Mouse (Mus musculus) MEL (cell line): ENCODE measurements around the gene Ang4. TPM values are rescaled to one million over a fixed set of nuclear protein-coding genes. Genes with fewer than 3 reads are reported as not detected.
A peak's percentile ranks its signal among the peaks of the same experiment; 100 is the strongest.
"Not testable (repeated sequence)": the region's sequence is repeated elsewhere in the genome, so short reads cannot be mapped to it uniquely, and the experiment has no call there.

Experiments used
- DNase-seq: peaks from one replicate; pipeline ENCODE4 v3.0.0; 2011; ENCODE audit warnings: low read depth, low spot score
- H3K27ac ChIP-seq: 2 replicates; pipeline ENCODE4 v1.5.1; 2012; ENCODE audit warnings: low read depth, mild to moderate bottlenecking, control low read depth, low read length, moderate library complexity; ENCODE audit not compliant: control insufficient read depth
- H3K27me3 ChIP-seq, 2 experiments: fragments of 150-350 bp in 1 of 2; sonication (generic) in 1 of 2; 2 replicates each; pipeline ENCODE4 v1.6.1; 2012; ENCODE audit warnings: low read length in 2 of 2, mild to moderate bottlenecking in 2 of 2, improper control_type of control experiment in 1 of 2, moderate library complexity in 1 of 2; ENCODE audit not compliant: insufficient read depth in 2 of 2, control insufficient read depth in 1 of 2
- H3K36me3 ChIP-seq, 2 experiments: 2 replicates each; pipeline ENCODE4 v1.6.1; 2012 to 2014; ENCODE audit warnings: low read length in 2 of 2, improper control_type of control experiment in 1 of 2, inconsistent platforms in 1 of 2, mild to moderate bottlenecking in 1 of 2; ENCODE audit not compliant: insufficient read depth in 2 of 2, control insufficient read depth in 1 of 2
- H3K4me1 ChIP-seq, 2 experiments: fragments of 150-350 bp in 1 of 2; sonication (generic) in 1 of 2; 2 replicates each; pipeline ENCODE4 v1.6.1; 2012; ENCODE audit warnings: low read length in 2 of 2, improper control_type of control experiment in 1 of 2, mild to moderate bottlenecking in 1 of 2; ENCODE audit not compliant: insufficient read depth in 2 of 2, control insufficient read depth in 1 of 2
- H3K4me3 ChIP-seq, 2 experiments: fragments of 150-350 bp in 1 of 2; sonication (generic) in 1 of 2; 2 replicates each; pipeline ENCODE4 v1.5.1; 2012; ENCODE audit warnings: low read depth in 2 of 2, low read length in 2 of 2, mild to moderate bottlenecking in 2 of 2, moderate library complexity in 2 of 2, control low read depth in 1 of 2, improper control_type of control experiment in 1 of 2; ENCODE audit not compliant: control insufficient read depth in 1 of 2, insufficient read depth in 1 of 2
- H3K79me2 ChIP-seq: 2 replicates; pipeline ENCODE4 v1.6.1; 2012; ENCODE audit warnings: mild to moderate bottlenecking, low read length, moderate library complexity; ENCODE audit not compliant: control insufficient read depth, poor library complexity, insufficient read depth
- H3K9ac ChIP-seq: 2 replicates; pipeline ENCODE4 v1.6.1; 2012; ENCODE audit warnings: low read depth, mild to moderate bottlenecking, control low read depth, low read length, moderate library complexity; ENCODE audit not compliant: control insufficient read depth, poor library complexity, severe bottlenecking
- H3K9me3 ChIP-seq: fragments of 150-350 bp; sonication (generic); replicated peaks from 2 replicates; pipeline ENCODE4 v1.6.1; 2012; ENCODE audit warnings: mild to moderate bottlenecking, low read length, improper control_type of control experiment, moderate library complexity; ENCODE audit not compliant: insufficient read depth
- BHLHE40 ChIP-seq: IDR thresholded peaks from 2 replicates; pipeline ENCODE4 v1.6.1; 2012; ENCODE audit warnings: low read depth, mild to moderate bottlenecking, inconsistent platforms, low read length, improper control_type of control experiment, borderline replicate concordance
- CTCF ChIP-seq, 3 experiments: IDR thresholded peaks in 2 of 3; conservative IDR thresholded peaks in 1 of 3; 2 replicates each; pipeline ENCODE4 v1.5.1; 2011 to 2012; ENCODE audit warnings: low read length in 3 of 3, low read depth in 2 of 3, mild to moderate bottlenecking in 2 of 3, improper control_type of control experiment in 1 of 3, inconsistent platforms in 1 of 3, mixed read lengths in 1 of 3, moderate library complexity in 1 of 3; ENCODE audit not compliant: control insufficient read depth in 1 of 3, insufficient read depth in 1 of 3, poor library complexity in 1 of 3, severe bottlenecking in 1 of 3
- E2F4 ChIP-seq: IDR thresholded peaks from 2 replicates; pipeline ENCODE4 v1.6.1; 2011; ENCODE audit warnings: low read depth, low read length, improper control_type of control experiment, borderline replicate concordance
- HCFC1 ChIP-seq: IDR thresholded peaks from 2 replicates; pipeline ENCODE4 v1.6.1; 2012; ENCODE audit warnings: low read depth, mild to moderate bottlenecking, inconsistent platforms, low read length, improper control_type of control experiment, moderate library complexity
- MXI1 ChIP-seq: IDR thresholded peaks from 2 replicates; pipeline ENCODE4 v1.6.1; 2011; ENCODE audit warnings: mild to moderate bottlenecking, low read depth, low read length, improper control_type of control experiment
- POLR2AphosphoS5 ChIP-seq: IDR thresholded peaks from 2 replicates; pipeline ENCODE4 v1.6.1; 2012; ENCODE audit warnings: low read depth, borderline replicate concordance, mild to moderate bottlenecking, inconsistent platforms, low read length, moderate library complexity, mixed read lengths
- RAD21 ChIP-seq: IDR thresholded peaks from 2 replicates; pipeline ENCODE4 v1.6.1; 2011; ENCODE audit warnings: mild to moderate bottlenecking, low read depth, low read length, improper control_type of control experiment
- RCOR1 ChIP-seq: IDR thresholded peaks from 2 replicates; pipeline ENCODE4 v1.6.1; 2012; ENCODE audit warnings: low read depth, mild to moderate bottlenecking, inconsistent platforms, low read length, improper control_type of control experiment
- SMC3 ChIP-seq: IDR thresholded peaks from 2 replicates; pipeline ENCODE4 v1.6.1; 2011; ENCODE audit warnings: low read depth, low read length, improper control_type of control experiment
- USF1 ChIP-seq: IDR thresholded peaks from 2 replicates; pipeline ENCODE4 v1.6.1; 2014; ENCODE audit warnings: low read depth, mild to moderate bottlenecking, inconsistent platforms, low read length, improper control_type of control experiment, moderate library complexity
- USF2 ChIP-seq, 2 experiments: IDR thresholded peaks; 2 replicates each; pipeline ENCODE4 v1.6.1; 2011 to 2012; ENCODE audit warnings: improper control_type of control experiment in 2 of 2, low read length in 2 of 2, borderline replicate concordance in 1 of 2, inconsistent platforms in 1 of 2, low read depth in 1 of 2, mild to moderate bottlenecking in 1 of 2; ENCODE audit not compliant: insufficient read depth in 1 of 2
- ZNF384 ChIP-seq: IDR thresholded peaks from 2 replicates; pipeline ENCODE4 v1.6.1; 2012; ENCODE audit warnings: low read depth, mild to moderate bottlenecking, inconsistent platforms, low read length, improper control_type of control experiment
- polyA plus RNA-seq, 2 experiments: library from polyadenylated mRNA; stranded (reverse) in 1 of 2; unstranded in 1 of 2; fragments of >175 nt in 1 of 2; fragments of >200 nt in 1 of 2; gene quantifications; 2 replicates each; pipeline versions ENCODE4 v1.2.1 to v1.2.4; 2012; ENCODE audit warnings: low replicate concordance in 2 of 2, low read depth in 1 of 2; ENCODE audit not compliant: insufficient read length in 2 of 2, insufficient read depth in 1 of 2, missing spikeins in 1 of 2
- total RNA-seq: library from RNA; depleted of rRNA; stranded (reverse); fragments of 300-350 nt; gene quantifications from 2 replicates; pipeline ENCODE4 v1.2.3, GENCODE M21; 2012

The Ang4 gene
- total and polyA plus RNA-seq, 3 experiments = not detected

- DNase-seq = no peak
- no peaks in the 10 kb centered on the region for H3K79me2 ChIP-seq
- no peaks in the 10 kb centered on the region for H3K27me3 ChIP-seq
- H3K27ac ChIP-seq = no peak overlapping the region
- no peak overlapping the region for H3K9ac ChIP-seq
- no peaks in the 10 kb centered on the region for H3K4me1 ChIP-seq
- no peaks in the 10 kb centered on the region for H3K36me3 ChIP-seq
- no peaks in the 10 kb centered on the region for H3K9me3 ChIP-seq
- H3K4me3 ChIP-seq = no peak overlapping the region
- TF ChIP-seq ZNF384 (no peak), RCOR1 (no peak), USF2 (IDR thresholded peaks at IDR 0.05; ENCODE audit: borderline replicate concordance in 1 of 2, insufficient read depth in 1 of 2, low read depth in 1 of 2, low read length in 2 of 2) (no peak), MXI1 (no peak), E2F4 (no peak), USF1 (no peak), HCFC1 (no peak)
These were observed 4.4 kb upstream of the Ang4 start for GRCm38 (mm10) chr14:51777791-51778190.

- not testable (repeated sequence) for H3K27ac ChIP-seq, H3K79me2 ChIP-seq, H3K9me3 ChIP-seq, H3K36me3 ChIP-seq, H3K4me3 ChIP-seq, H3K4me1 ChIP-seq, H3K9ac ChIP-seq, H3K27me3 ChIP-seq, DNase-seq
- peak; percentile 24 for TF ChIP-seq RAD21
- 0 out of 2 replicates have a peak, but pooled peaks have one; percentile 12 for TF ChIP-seq SMC3
- peak in 2 of 3 experiments; percentile 39 to 52; a peak in 4 of 6 replicates for TF ChIP-seq CTCF (IDR thresholded peaks at IDR 0.05 in 2 of 3, conservative IDR thresholded peaks at IDR 0.05 in 1 of 3; ENCODE audit: control insufficient read depth in 1 of 3, insufficient read depth in 1 of 3, low read depth in 2 of 3, low read length in 3 of 3, poor library complexity in 1 of 3, severe bottlenecking in 1 of 3)
- peak; percentile 46; the same call in 1 of the 2 replicates for TF ChIP-seq ZNF384
These were observed 2.0 kb downstream of the Ang4 start for GRCm38 (mm10) chr14:51771378-51771777.

GRCm38 (mm10) chr14:51755944-51756343 lies 17.4 kb downstream of the Ang4 start:
- TF ChIP-seq POLR2AphosphoS5 = no peak
- TF ChIP-seq BHLHE40 = no peak
- no peak for TF ChIP-seq CTCF (IDR thresholded peaks at IDR 0.05 in 2 of 3, conservative IDR thresholded peaks at IDR 0.05 in 1 of 3; ENCODE audit: control insufficient read depth in 1 of 3, insufficient read depth in 1 of 3, low read depth in 2 of 3, low read length in 3 of 3, poor library complexity in 1 of 3, severe bottlenecking in 1 of 3)
- no peak for TF ChIP-seq SMC3
- H3K9ac ChIP-seq = no peak overlapping the region
- no peaks in the 10 kb centered on the region for H3K9me3 ChIP-seq
- no peak overlapping the region for H3K4me3 ChIP-seq
- no peaks in the 10 kb centered on the region for H3K79me2 ChIP-seq
- no peaks in the 10 kb centered on the region for H3K27me3 ChIP-seq
- no peak overlapping the region for H3K27ac ChIP-seq
- no peaks in the 10 kb centered on the region for H3K4me1 ChIP-seq
- no peak for DNase-seq
- H3K36me3 ChIP-seq = no peaks in the 10 kb centered on the region
